Mouse (Mus musculus) kidney, adult 2 months (tissue): Measurements from ENCODE around the gene Zfp592. TPM values are rescaled to one million over a fixed set of nuclear protein-coding genes. Genes with fewer than 3 reads are reported as not detected.

Source experiments
- DNase-seq: peaks from one replicate; pipeline ENCODE4 v3.0.0; 2021
- H3K27ac ChIP-seq: fragments of 200-500 bp; 2 replicates; pipeline ENCODE4 v1.5.1; 2012; ENCODE audit warnings: low read depth, low read length, control low read depth, inconsistent platforms; ENCODE audit not compliant: insufficient read depth
- H3K27me3 ChIP-seq: fragments of 200-500 bp; replicated peaks from 2 replicates; pipeline ENCODE4 v1.6.1; 2012; ENCODE audit warnings: mild to moderate bottlenecking, moderate library complexity, low read length, inconsistent platforms; ENCODE audit not compliant: control insufficient read depth, insufficient read depth
- H3K36me3 ChIP-seq: fragments of 200-500 bp; 2 replicates; pipeline ENCODE4 v1.6.1; 2012; ENCODE audit warnings: mild to moderate bottlenecking, moderate library complexity, low read length, inconsistent platforms; ENCODE audit not compliant: control insufficient read depth, insufficient read depth
- H3K4me1 ChIP-seq: fragments of 200-500 bp; 2 replicates; pipeline ENCODE4 v1.6.1; 2011; ENCODE audit warnings: low read length; ENCODE audit not compliant: control insufficient read depth, insufficient read depth
- H3K4me3 ChIP-seq: fragments of 200-500 bp; 2 replicates; pipeline ENCODE4 v1.5.1; 2011; ENCODE audit warnings: mild to moderate bottlenecking, low read depth, low read length, control low read depth; ENCODE audit not compliant: insufficient read depth
- CTCF ChIP-seq: fragments of 200-500 bp; conservative IDR thresholded peaks from 2 replicates; pipeline ENCODE4 v1.5.1; 2011; ENCODE audit warnings: low read depth, mild to moderate bottlenecking, control low read depth, low read length, moderate library complexity, mixed read lengths; ENCODE audit not compliant: insufficient read depth, insufficient read length
- POLR2A ChIP-seq: fragments of 200-500 bp; IDR thresholded peaks from one replicate; pipeline ENCODE4 v1.6.1; 2011; ENCODE audit warnings: low read depth, low read length, control low read depth
- WGBS: fragments of 180-500 bp; shearing (Covaris S2); methylation state at CpG from one replicate; pipeline ENCODE4 v1.1.7; 2018; 5-methylcytosine and 5-hydroxymethylcytosine counted together
- polyA plus RNA-seq: library from polyadenylated mRNA; depleted of rRNA; stranded (reverse); fragments of >200 nt; gene quantifications from 2 replicates; pipeline ENCODE4 v1.2.3, GENCODE M21; 2012

Gene Zfp592
- polyA plus RNA-seq, 1 experiment: 16.9 TPM

- no peaks in the 10 kb centered on the region for H3K36me3 ChIP-seq
- no peak for DNase-seq
- peak overlapping the region; percentile 85 for H3K27ac ChIP-seq
- 1% methylated on average over 58 of the region's 58 CpGs for WGBS
- no peaks in the 10 kb centered on the region for H3K27me3 ChIP-seq
- peaks cover 28% of the 10 kb centered on the region for H3K4me1 ChIP-seq
- H3K4me3 ChIP-seq: peak overlapping the region; percentile 86
- TF ChIP-seq CTCF (no peak), POLR2A (no peak)
Observed at GRCm38 (mm10) chr7:80993834-80994662, 567 bp downstream of the Zfp592 start.

DNA sequence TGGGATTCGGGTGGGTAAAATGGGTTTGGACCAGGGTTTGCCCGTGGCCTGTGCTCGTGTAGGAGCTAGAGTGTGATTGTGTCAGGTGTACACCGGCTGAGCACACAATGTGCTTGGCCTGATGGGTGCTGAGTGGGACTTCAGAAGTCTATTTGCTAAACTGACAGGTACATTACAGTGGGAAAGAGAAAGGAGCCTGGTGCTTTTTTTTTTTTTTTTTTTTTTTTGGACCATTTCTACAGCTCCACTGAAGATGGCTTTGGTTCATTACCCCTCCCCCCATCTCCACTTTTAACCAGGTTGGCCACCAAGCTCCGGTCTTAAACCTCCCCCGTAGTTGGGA, 1.2 kb downstream of the Zfp592 start:
- DNase-seq: no peak
- Histone ChIP-seq H3K36me3 (no peaks in the 10 kb centered on the region), H3K27ac (peak overlapping the region; percentile 85), H3K27me3 (no peaks in the 10 kb centered on the region), H3K4me1 (peaks cover 24% of the 10 kb centered on the region), H3K4me3 (peak overlapping the region; percentile 86)
- TF ChIP-seq POLR2A (no peak), CTCF (no peak)
- WGBS: 10% methylated on average over 6 of the region's 6 CpGs

GRCm38 (mm10) chr7:80995266-80996146, 2.0 kb downstream of the Zfp592 start:
- H3K4me3 ChIP-seq: no peak overlapping the region
- H3K4me1 ChIP-seq: peaks cover 26% of the 10 kb centered on the region
- 37% methylated on average over 3 of the region's 3 CpGs for WGBS
- H3K36me3 ChIP-seq: no peaks in the 10 kb centered on the region
- no peak for TF ChIP-seq CTCF
- no peak for TF ChIP-seq POLR2A
- no peak for DNase-seq
- no peaks in the 10 kb centered on the region for H3K27me3 ChIP-seq
- no peak overlapping the region for H3K27ac ChIP-seq

GRCm38 (mm10) chr7:80997776-80998175, 4.3 kb downstream of the Zfp592 start:
- TF ChIP-seq CTCF (no peak), POLR2A (no peak)
- no peak for DNase-seq
- Histone ChIP-seq H3K27me3 (no peaks in the 10 kb centered on the region), H3K27ac (no peak overlapping the region), H3K4me1 (peaks cover 27% of the 10 kb centered on the region), H3K36me3 (no peaks in the 10 kb centered on the region), H3K4me3 (no peak overlapping the region)
- 40% methylated on average over 6 of the region's 6 CpGs for WGBS

DNA sequence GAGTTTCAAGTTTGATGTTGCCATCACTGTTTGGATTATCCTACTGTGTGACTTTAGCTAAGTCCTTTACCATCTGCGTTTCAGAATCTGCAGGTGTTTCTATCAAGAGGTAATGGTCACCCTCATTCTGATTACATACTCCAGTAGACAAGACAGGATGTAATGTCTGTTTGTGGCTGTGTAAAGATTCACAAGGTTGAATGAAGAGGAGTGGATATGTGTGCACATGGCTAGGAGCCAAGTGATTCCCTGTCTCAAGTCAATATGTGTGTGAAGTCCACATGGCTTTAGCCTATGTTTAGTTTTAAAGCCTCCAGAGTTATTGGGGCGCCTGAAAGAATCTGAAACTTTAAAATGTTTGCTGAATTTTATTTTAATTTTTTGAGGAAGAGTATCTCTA, 6.1 kb downstream of the Zfp592 start:
- TF ChIP-seq CTCF (no peak), POLR2A (no peak)
- Histone ChIP-seq H3K4me1 (peaks cover 38% of the 10 kb centered on the region), H3K4me3 (no peak overlapping the region), H3K36me3 (no peaks in the 10 kb centered on the region), H3K27ac (no peak overlapping the region), H3K27me3 (no peaks in the 10 kb centered on the region)
- no peak for DNase-seq
- 84% methylated on average over 2 of the region's 2 CpGs for WGBS

DNA sequence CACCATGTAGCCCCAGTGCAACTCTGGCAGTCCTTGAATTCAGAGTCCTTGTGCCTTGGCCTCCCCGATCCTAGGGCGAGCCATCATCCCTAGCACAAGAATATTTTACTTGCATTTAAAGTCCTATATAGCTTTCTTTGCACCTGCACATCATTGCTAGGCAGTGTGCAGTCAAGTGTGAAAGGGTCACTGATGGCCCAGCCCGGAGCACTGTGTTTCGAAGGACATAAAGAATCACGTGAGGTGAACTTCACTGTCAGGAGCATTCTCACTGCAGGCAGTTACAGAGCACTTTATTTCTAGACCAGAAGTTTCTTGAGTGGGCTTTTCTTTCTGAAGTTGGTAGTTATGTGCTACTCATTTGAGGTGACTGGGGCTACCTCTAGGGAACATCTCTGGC, 8.4 kb downstream of the Zfp592 start:
- Histone ChIP-seq H3K36me3 (no peaks in the 10 kb centered on the region), H3K4me1 (peaks cover 38% of the 10 kb centered on the region), H3K27me3 (no peaks in the 10 kb centered on the region), H3K4me3 (no peak overlapping the region), H3K27ac (no peak overlapping the region)
- 44% methylated on average over 5 of the region's 5 CpGs for WGBS
- no peak for DNase-seq
- TF ChIP-seq CTCF (no peak), POLR2A (no peak)

DNA sequence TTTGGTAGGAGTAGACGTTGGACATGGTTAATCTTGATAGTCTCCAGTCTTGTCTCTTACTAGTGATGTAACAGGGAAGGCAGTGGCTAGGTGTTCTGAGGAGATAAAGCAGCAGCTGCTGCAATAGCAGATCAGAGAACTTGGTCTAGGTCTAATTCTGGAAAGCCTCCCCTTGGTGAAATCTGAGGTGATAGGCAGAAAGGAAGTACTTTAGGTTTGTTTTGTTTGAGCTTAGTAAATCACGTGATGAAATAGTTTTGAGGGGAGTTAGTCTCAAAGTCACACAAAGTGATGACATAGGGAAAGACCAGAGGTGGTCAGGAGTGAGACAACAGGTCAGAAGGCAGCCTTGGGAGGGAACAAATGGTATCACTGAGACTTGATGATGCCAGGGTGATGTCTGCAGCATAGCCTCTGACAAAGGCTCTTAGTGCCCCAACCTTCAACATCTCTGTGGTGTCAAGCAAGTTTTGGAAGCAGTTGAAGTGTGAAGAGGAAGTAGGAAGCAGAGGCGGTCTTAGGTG, 11.1 kb downstream of the Zfp592 start:
- H3K36me3 ChIP-seq: no peaks in the 10 kb centered on the region
- no peak overlapping the region for H3K4me3 ChIP-seq
- 39% methylated on average over 3 of the region's 3 CpGs for WGBS
- H3K27ac ChIP-seq: no peak overlapping the region
- DNase-seq: no peak
- peaks cover 42% of the 10 kb centered on the region for H3K4me1 ChIP-seq
- TF ChIP-seq CTCF (no peak), POLR2A (no peak)
- no peaks in the 10 kb centered on the region for H3K27me3 ChIP-seq
